Mouse (Mus musculus) CH12.LX (cell line): Measurements from ENCODE around the gene Gm37240. TPM values are rescaled to one million over a fixed set of nuclear protein-coding genes. Genes with fewer than 3 reads are reported as not detected.

Experiments used
- DNase-seq: peaks from one replicate; pipeline ENCODE4 v3.0.0-alpha.2; 2013; ENCODE audit errors: extremely low read depth
- H3K27ac ChIP-seq: 2 replicates; pipeline ENCODE4 v1.5.1; 2012; ENCODE audit warnings: low read depth, mild to moderate bottlenecking, control low read depth, moderate library complexity; ENCODE audit not compliant: insufficient read depth
- H3K27me3 ChIP-seq: replicated peaks from 2 replicates; pipeline ENCODE3; 2012; ENCODE audit warnings: inconsistent platforms
- H3K36me3 ChIP-seq, 2 experiments: replicated peaks in 1 of 2; 2 replicates each; pipeline versions ENCODE3 to v1.6.1; 2012; ENCODE audit warnings: inconsistent platforms in 1 of 2, low read length in 1 of 2, mild to moderate bottlenecking in 1 of 2, mixed read lengths in 1 of 2, moderate library complexity in 1 of 2; ENCODE audit not compliant: control insufficient read depth in 1 of 2, insufficient read depth in 1 of 2
- H3K4me1 ChIP-seq, 2 experiments: 2 replicates each; pipeline ENCODE4 v1.6.1; 2012; ENCODE audit warnings: inconsistent platforms in 1 of 2, moderate library complexity in 1 of 2; ENCODE audit not compliant: insufficient read depth in 2 of 2, control insufficient read depth in 1 of 2
- H3K4me2 ChIP-seq: 2 replicates; pipeline ENCODE4 v1.6.1; 2012; ENCODE audit warnings: low read depth, mild to moderate bottlenecking, control low read depth; ENCODE audit not compliant: poor library complexity, insufficient read depth, severe bottlenecking
- H3K4me3 ChIP-seq, 3 experiments: fragments of 150-350 bp in 1 of 3; sonication (generic) in 1 of 3; replicated peaks in 1 of 3; 2 replicates each; pipeline versions ENCODE3 to v1.5.1; 2011 to 2012; ENCODE audit warnings: low read depth in 2 of 3, low read length in 2 of 3, mild to moderate bottlenecking in 2 of 3, moderate library complexity in 2 of 3, control low read depth in 1 of 3, improper control_type of control experiment in 1 of 3, inconsistent platforms in 1 of 3, mixed read lengths in 1 of 3; ENCODE audit not compliant: poor library complexity in 1 of 3
- H3K79me2 ChIP-seq: replicated peaks from 2 replicates; pipeline ENCODE4 v1.6.1; 2012; ENCODE audit warnings: mild to moderate bottlenecking, moderate library complexity; ENCODE audit not compliant: control insufficient read depth, poor library complexity, insufficient read depth, severe bottlenecking; ENCODE audit errors: extremely low read depth
- H3K9ac ChIP-seq: 2 replicates; pipeline ENCODE4 v1.6.1; 2012; ENCODE audit warnings: low read depth, mild to moderate bottlenecking, control low read depth, moderate library complexity; ENCODE audit not compliant: insufficient read depth
- H3K9me3 ChIP-seq: replicated peaks from 2 replicates; pipeline ENCODE3; 2012; ENCODE audit warnings: low read length, inconsistent platforms, mixed read lengths
- CHD1 ChIP-seq: IDR thresholded peaks from 2 replicates; pipeline ENCODE4 v1.6.1; 2012; ENCODE audit warnings: low read depth, low read length, improper control_type of control experiment, inconsistent platforms
- ELF1 ChIP-seq: IDR thresholded peaks from 2 replicates; pipeline ENCODE4 v1.6.1; 2014; ENCODE audit warnings: low read depth, mild to moderate bottlenecking, inconsistent platforms, low read length, improper control_type of control experiment
- IRF4 ChIP-seq: IDR thresholded peaks from 2 replicates; pipeline ENCODE4 v1.6.1; 2014; ENCODE audit warnings: low read depth, mild to moderate bottlenecking, inconsistent platforms, low read length, improper control_type of control experiment
- JUN ChIP-seq: IDR thresholded peaks from 2 replicates; pipeline ENCODE4 v1.6.1; 2011; ENCODE audit warnings: low read depth, mild to moderate bottlenecking, low read length, improper control_type of control experiment, moderate library complexity; ENCODE audit not compliant: insufficient read depth
- MXI1 ChIP-seq: IDR thresholded peaks from 2 replicates; pipeline ENCODE4 v1.6.1; 2011; ENCODE audit warnings: mild to moderate bottlenecking, low read depth, low read length, improper control_type of control experiment
- MYC ChIP-seq: IDR thresholded peaks from 2 replicates; pipeline ENCODE4 v1.6.1; 2011; ENCODE audit warnings: low read depth, mild to moderate bottlenecking, improper control_type of control experiment, low read length
- NELFE ChIP-seq: IDR thresholded peaks from 2 replicates; pipeline ENCODE4 v1.6.1; 2011; ENCODE audit warnings: low read depth, low read length, improper control_type of control experiment
- NRF1 ChIP-seq: IDR thresholded peaks from 2 replicates; pipeline ENCODE4 v1.6.1; 2014; ENCODE audit warnings: low read depth, mild to moderate bottlenecking, inconsistent platforms, low read length, improper control_type of control experiment, moderate library complexity
- POLR2AphosphoS2 ChIP-seq: IDR thresholded peaks from 2 replicates; pipeline ENCODE4 v1.6.1; 2011; ENCODE audit warnings: low read depth, low read length, improper control_type of control experiment
- RAD21 ChIP-seq: IDR thresholded peaks from 2 replicates; pipeline ENCODE4 v1.6.1; 2011; ENCODE audit warnings: low read depth, mild to moderate bottlenecking, low read length, improper control_type of control experiment, moderate library complexity
- SMC3 ChIP-seq: IDR thresholded peaks from 2 replicates; pipeline ENCODE4 v1.6.1; 2011; ENCODE audit warnings: low read depth, low read length, improper control_type of control experiment
- TCF12 ChIP-seq: IDR thresholded peaks from 2 replicates; pipeline ENCODE4 v1.6.1; 2014; ENCODE audit warnings: low read depth, mild to moderate bottlenecking, inconsistent platforms, low read length, improper control_type of control experiment
- UBTF ChIP-seq: IDR thresholded peaks from 2 replicates; pipeline ENCODE4 v1.6.1; 2012; ENCODE audit warnings: low read depth, mild to moderate bottlenecking, inconsistent platforms, low read length, improper control_type of control experiment, moderate library complexity
- ZC3H11A ChIP-seq: IDR thresholded peaks from 2 replicates; pipeline ENCODE4 v1.6.1; 2012; ENCODE audit warnings: low read depth, mild to moderate bottlenecking, inconsistent platforms, low read length, improper control_type of control experiment
- ZKSCAN1 ChIP-seq: IDR thresholded peaks from 2 replicates; pipeline ENCODE4 v1.6.1; 2012; ENCODE audit warnings: low read depth, inconsistent platforms, low read length, improper control_type of control experiment, borderline replicate concordance
- ZMIZ1 ChIP-seq: IDR thresholded peaks from 2 replicates; pipeline ENCODE4 v1.6.1; 2012; ENCODE audit warnings: low read depth, mild to moderate bottlenecking, inconsistent platforms, low read length, improper control_type of control experiment
- ZNF384 ChIP-seq: IDR thresholded peaks from 2 replicates; pipeline ENCODE4 v1.6.1; 2012; ENCODE audit warnings: low read depth, low read length, improper control_type of control experiment, inconsistent platforms
- dilution Hi-C: fragments of 300-500 bp; cut with MboI; formaldehyde crosslinking; loops from 2 replicates; pipeline ENCODE4 v1.14.3; 2020; ENCODE audit warnings: low sequenced_read_pairs; ENCODE audit not compliant: extremely low pct_unique_long_range_greater_than_20kb, extremely low pct_ligation_motif_present
- in situ Hi-C: fragments of 300-500 bp; cut with MboI; formaldehyde crosslinking; loops from 3 replicates; pipeline ENCODE4 v1.14.3; 2019; ENCODE audit warnings: low sequenced_read_pairs, low pct_ligation_motif_present, low pct_unique_long_range_greater_than_20kb, mixed read lengths
- polyA plus RNA-seq: library from polyadenylated mRNA; unstranded; fragments of >175 nt; gene quantifications from 2 replicates; pipeline ENCODE4 v1.2.1, GENCODE M21; 2012; ENCODE audit warnings: low read depth; ENCODE audit not compliant: insufficient read length
- total RNA-seq, 2 experiments: library from RNA; depleted of rRNA; stranded (reverse); fragments of 300-350 nt in 1 of 2; fragments of >200 nt in 1 of 2; gene quantifications; 2 replicates each; pipeline ENCODE4 v1.2.3; 2012 to 2014

Gm37240 gene
- total and polyA plus RNA-seq, 3 experiments: 0.08 to 0.19 (median 0.14) TPM

DNA sequence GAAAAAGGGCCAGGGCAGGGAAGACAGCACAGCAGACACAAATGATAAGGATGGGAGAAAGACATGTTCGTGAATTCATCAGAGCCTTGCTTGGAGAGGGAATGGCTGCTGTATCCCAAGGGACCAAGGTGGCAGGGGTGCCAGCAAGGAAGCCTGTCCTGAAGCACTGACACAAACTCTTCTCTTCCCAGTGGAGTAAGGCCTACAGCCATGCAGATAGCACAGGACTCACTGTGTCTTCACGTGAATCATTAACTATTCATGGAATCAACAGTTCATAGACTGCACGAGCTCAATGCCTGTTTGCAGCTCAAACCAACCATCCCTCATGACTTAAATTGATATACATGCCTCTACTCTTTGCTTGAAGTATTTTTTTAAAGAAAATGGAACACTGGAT is 209.4 kb downstream of the Gm37240 start:
- no peaks in the 10 kb centered on the region for H3K9me3 ChIP-seq
- no peak overlapping the region for H3K4me2 ChIP-seq
- H3K4me1 ChIP-seq: no peaks in the 10 kb centered on the region
- H3K79me2 ChIP-seq: no peaks in the 10 kb centered on the region
- H3K36me3 ChIP-seq: no peaks in the 10 kb centered on the region
- dilution Hi-C loops (no loop called here), in situ Hi-C loops (no loop called here)
- DNase-seq: no peak
- no peak for TF ChIP-seq JUN
- no peak for TF ChIP-seq POLR2AphosphoS2
- no peak for TF ChIP-seq MYC
- no peak for TF ChIP-seq TCF12
- no peak for TF ChIP-seq ZC3H11A
- TF ChIP-seq ZKSCAN1: no peak
- TF ChIP-seq SMC3: no peak
- TF ChIP-seq ZNF384: no peak
- H3K27me3 ChIP-seq: no peaks in the 10 kb centered on the region
- no peak overlapping the region for H3K9ac ChIP-seq
- no peak overlapping the region for H3K4me3 ChIP-seq
- no peak overlapping the region for H3K27ac ChIP-seq

DNA sequence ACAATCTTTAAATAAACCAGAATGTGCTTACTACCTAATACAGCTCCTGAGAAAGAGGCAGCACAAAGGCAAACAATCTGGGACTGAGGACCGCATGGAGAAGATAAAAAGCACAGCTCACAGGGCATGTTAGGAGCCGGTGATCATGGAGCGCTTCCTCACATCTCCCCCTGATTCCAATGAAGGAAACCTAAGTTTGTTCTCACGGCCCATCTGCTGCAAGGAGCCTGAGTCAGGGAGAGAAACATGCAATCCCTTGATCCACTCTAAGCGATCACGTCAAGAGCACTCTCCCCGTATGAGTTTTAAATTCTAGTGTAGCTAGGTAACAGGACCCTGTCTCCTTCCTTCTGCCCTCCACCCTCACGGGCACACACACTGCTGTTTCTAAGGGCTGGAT is 210.2 kb downstream of the Gm37240 start:
- no peak overlapping the region for H3K9ac ChIP-seq
- H3K4me3 ChIP-seq: no peak overlapping the region
- no peak overlapping the region for H3K27ac ChIP-seq
- no peaks in the 10 kb centered on the region for H3K4me1 ChIP-seq
- DNase-seq: no peak
- no peaks in the 10 kb centered on the region for H3K79me2 ChIP-seq
- TF ChIP-seq MYC: no peak
- no peaks in the 10 kb centered on the region for H3K9me3 ChIP-seq
- dilution Hi-C loops (no loop called here), in situ Hi-C loops (no loop called here)
- no peaks in the 10 kb centered on the region for H3K36me3 ChIP-seq
- H3K27me3 ChIP-seq: no peaks in the 10 kb centered on the region
- H3K4me2 ChIP-seq: no peak overlapping the region

DNA sequence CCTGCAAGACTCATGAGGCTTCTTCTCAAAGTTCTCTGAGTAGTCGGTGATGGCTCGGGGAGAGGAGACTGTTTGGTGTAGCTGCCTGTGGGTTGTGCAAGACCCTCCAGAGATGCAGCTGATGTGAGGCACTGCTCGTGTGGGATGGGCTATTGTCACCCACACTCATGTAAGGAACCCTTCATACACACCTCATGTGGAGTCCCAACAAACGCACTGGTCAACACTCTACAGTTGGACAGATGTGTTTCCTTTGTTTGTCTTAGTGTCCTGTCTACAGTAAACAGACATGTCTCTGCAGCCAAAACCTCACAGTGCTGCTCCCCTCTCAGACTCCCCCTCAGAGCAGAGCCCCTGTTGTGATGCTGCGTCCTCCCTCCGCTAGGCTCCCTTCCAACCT is 217.5 kb downstream of the Gm37240 start:
- in situ Hi-C loops: no loop called here
- no peak overlapping the region for H3K4me2 ChIP-seq
- TF ChIP-seq NELFE (no peak), UBTF (no peak), POLR2AphosphoS2 (no peak), CHD1 (no peak), ZC3H11A (no peak), RAD21 (no peak), ZKSCAN1 (no peak), MXI1 (no peak), JUN (no peak), NRF1 (no peak), ZMIZ1 (no peak), ELF1 (no peak), IRF4 (no peak), MYC (no peak)
- TF ChIP-seq, all 38 proteins: peak for 0
- Histone ChIP-seq H3K27me3 (no peaks in the 10 kb centered on the region), H3K4me1 (no peaks in the 10 kb centered on the region), H3K9me3 (no peaks in the 10 kb centered on the region), H3K9ac (no peak overlapping the region), H3K79me2 (no peaks in the 10 kb centered on the region), H3K4me3 (no peak overlapping the region), H3K36me3 (no peaks in the 10 kb centered on the region), H3K27ac (no peak overlapping the region)
- dilution Hi-C loops: no loop called here
- no peak for DNase-seq
